Mouse (Mus musculus) hindbrain, embryonic 15.5 days (tissue): ENCODE results near the gene Lsamp. TPM values are rescaled to one million over a fixed set of nuclear protein-coding genes. Genes with fewer than 3 reads are reported as not detected.

ENCODE experiments used
- ATAC-seq: fragments of 200-750 bp; cut with Nextera tagmentation; 2 replicates; pipeline ENCODE4 v1.8.0; 2017; ENCODE audit warnings: low read depth, moderate number of reproducible peaks, moderate TSS enrichment; ENCODE audit not compliant: low FRiP score
- H3K27ac ChIP-seq: fragments of 300-500 bp; sonication (generic); replicated peaks from 2 replicates; pipeline ENCODE4 v1.5.1; 2015; ENCODE audit warnings: mild to moderate bottlenecking, inconsistent platforms
- H3K27me3 ChIP-seq: fragments of 300-500 bp; sonication (generic); 2 replicates; pipeline ENCODE4 v1.6.1; 2015; ENCODE audit warnings: control low read depth, inconsistent platforms
- H3K36me3 ChIP-seq: fragments of 300-500 bp; sonication (generic); 2 replicates; pipeline ENCODE4 v1.6.1; 2015; ENCODE audit warnings: control low read depth, inconsistent platforms
- H3K4me1 ChIP-seq: fragments of 300-500 bp; sonication (generic); replicated peaks from 2 replicates; pipeline ENCODE4 v1.6.1; 2015; ENCODE audit warnings: control low read depth, inconsistent platforms
- H3K4me2 ChIP-seq: fragments of 300-500 bp; sonication (generic); 2 replicates; pipeline ENCODE4 v1.6.1; 2015; ENCODE audit warnings: moderate library complexity, mild to moderate bottlenecking, inconsistent platforms
- H3K4me3 ChIP-seq: fragments of 300-500 bp; sonication (generic); 2 replicates; pipeline ENCODE4 v1.5.1; 2015; ENCODE audit warnings: mild to moderate bottlenecking, inconsistent platforms
- H3K9ac ChIP-seq: fragments of 300-500 bp; sonication (generic); 2 replicates; pipeline ENCODE4 v1.6.1; 2015; ENCODE audit warnings: inconsistent platforms
- H3K9me3 ChIP-seq: fragments of 300-500 bp; sonication (generic); 2 replicates; pipeline ENCODE4 v1.6.1; 2016; ENCODE audit warnings: control low read depth, inconsistent platforms
- WGBS: fragments of 180-500 bp; shearing (Covaris S2); methylation state at CpG from one replicate; pipeline ENCODE4 v1.1.7; 2015; 5-methylcytosine and 5-hydroxymethylcytosine counted together
- polyA plus RNA-seq: library from polyadenylated mRNA; unstranded; fragments of >200 nt; fragmentation: Nextera tagmentation; extraction: Ambion mirVana; gene quantifications from 2 replicates; pipeline ENCODE4 v1.2.1, GENCODE M21; 2015

Gene Lsamp
- polyA plus RNA-seq, 1 experiment from 2014 or later: 89.3 TPM

DNA sequence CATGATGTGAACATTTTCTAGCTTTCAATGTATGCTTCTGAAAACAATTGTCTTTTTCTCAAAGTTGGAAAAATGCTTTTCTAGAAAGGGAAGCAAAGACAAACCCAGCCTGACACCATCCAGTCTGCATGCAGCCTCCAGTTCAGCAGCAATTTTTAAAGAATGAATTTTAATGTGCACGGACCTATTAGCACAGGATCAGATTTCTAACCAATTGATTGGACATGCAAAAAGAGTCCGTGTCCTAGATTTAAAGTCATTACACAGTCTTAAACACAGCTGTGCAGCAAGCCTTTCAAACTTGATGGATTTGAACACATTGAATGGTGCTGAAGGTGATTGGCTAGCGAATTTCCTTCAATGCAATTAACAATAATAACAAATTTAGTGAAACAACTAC, 998.9 kb downstream of the Lsamp start:
- no peak for ATAC-seq
- Histone ChIP-seq H3K4me2 (no peak overlapping the region), H3K4me3 (no peak overlapping the region), H3K9ac (no peak overlapping the region), H3K4me1 (no peaks in the 10 kb centered on the region), H3K36me3 (no peaks in the 10 kb centered on the region), H3K27me3 (no peaks in the 10 kb centered on the region), H3K9me3 (no peaks in the 10 kb centered on the region), H3K27ac (no peak overlapping the region)
- 54% methylated on average over 3 of the region's 3 CpGs for WGBS

DNA sequence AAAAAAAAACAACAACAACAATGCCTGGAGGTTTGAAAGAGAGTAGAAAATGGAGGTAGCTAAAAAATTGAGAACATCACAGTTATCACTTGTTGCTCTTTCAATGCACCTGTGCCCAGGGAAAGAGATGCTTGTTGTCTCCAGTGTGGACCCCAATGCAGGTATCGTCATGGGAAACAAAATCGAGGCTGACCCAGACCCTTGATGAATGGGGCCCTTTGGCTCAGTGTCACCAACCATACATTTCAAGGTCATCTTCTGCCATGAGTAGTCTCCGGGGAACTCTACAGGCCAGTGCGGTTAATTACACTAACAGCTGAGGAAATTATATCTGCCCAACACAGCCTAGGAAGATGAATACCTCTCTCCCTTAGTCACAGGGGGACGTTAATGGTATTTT, 1023.4 kb downstream of the Lsamp start:
- H3K36me3 ChIP-seq: no peaks in the 10 kb centered on the region
- no peak overlapping the region for H3K4me2 ChIP-seq
- H3K9me3 ChIP-seq: no peaks in the 10 kb centered on the region
- H3K4me1 ChIP-seq: no peaks in the 10 kb centered on the region
- ATAC-seq: no peak
- no peak overlapping the region for H3K9ac ChIP-seq
- 66% methylated on average over 5 of the region's 5 CpGs for WGBS
- H3K27ac ChIP-seq: no peak overlapping the region
- H3K27me3 ChIP-seq: no peaks in the 10 kb centered on the region
- H3K4me3 ChIP-seq: no peak overlapping the region

DNA sequence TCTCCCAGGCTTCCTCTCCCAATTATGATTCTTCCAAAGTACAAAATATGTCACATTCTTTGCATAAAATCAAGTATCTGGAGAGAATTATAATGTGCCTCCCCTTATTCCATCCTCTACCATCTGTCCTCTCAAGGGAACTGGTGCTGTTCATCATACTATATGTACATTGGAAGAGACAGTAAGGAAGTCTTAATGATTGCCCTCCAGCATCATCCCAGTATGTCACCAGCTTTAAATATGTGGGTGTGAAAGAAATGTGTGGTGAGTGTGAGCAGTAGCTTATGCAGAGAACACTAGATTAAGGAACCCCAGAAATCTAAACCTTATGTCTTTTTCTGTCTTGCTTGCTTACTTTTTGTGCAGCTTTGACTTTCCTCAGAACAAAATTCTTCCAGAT, 1050.6 kb downstream of the Lsamp start:
- no peak overlapping the region for H3K9ac ChIP-seq
- no peak overlapping the region for H3K4me3 ChIP-seq
- no peaks in the 10 kb centered on the region for H3K9me3 ChIP-seq
- H3K36me3 ChIP-seq: no peaks in the 10 kb centered on the region
- no peak overlapping the region for H3K4me2 ChIP-seq
- H3K4me1 ChIP-seq: no peaks in the 10 kb centered on the region
- no peak overlapping the region for H3K27ac ChIP-seq
- no peaks in the 10 kb centered on the region for H3K27me3 ChIP-seq
- ATAC-seq: no peak

DNA sequence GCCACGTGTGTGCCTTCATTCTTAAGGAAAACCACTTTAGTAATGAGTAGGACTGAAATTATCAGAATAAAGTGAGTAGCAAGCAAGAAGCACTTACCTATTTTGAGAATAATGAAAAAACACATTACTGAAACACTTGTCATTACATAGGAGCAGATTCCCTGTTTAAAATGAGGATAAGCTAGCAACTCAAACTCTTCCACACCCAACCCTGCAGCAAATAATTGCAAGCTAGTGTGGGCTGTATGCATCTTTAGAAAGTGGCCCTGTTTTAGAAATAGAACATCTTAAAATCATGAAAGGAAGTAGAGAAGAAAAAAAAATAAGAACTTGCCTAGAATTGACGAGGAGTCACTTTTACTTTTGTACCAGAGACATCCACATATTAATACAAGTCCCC, 1057.5 kb downstream of the Lsamp start:
- no peak overlapping the region for H3K4me2 ChIP-seq
- H3K27ac ChIP-seq: no peak overlapping the region
- 69% methylated on average over 2 of the region's 2 CpGs for WGBS
- H3K4me3 ChIP-seq: no peak overlapping the region
- no peaks in the 10 kb centered on the region; the same call in 1 of the 2 replicates for H3K4me1 ChIP-seq
- no peaks in the 10 kb centered on the region for H3K27me3 ChIP-seq
- H3K9ac ChIP-seq: no peak overlapping the region
- no peaks in the 10 kb centered on the region for H3K9me3 ChIP-seq
- no peaks in the 10 kb centered on the region for H3K36me3 ChIP-seq
- ATAC-seq: no peak

DNA sequence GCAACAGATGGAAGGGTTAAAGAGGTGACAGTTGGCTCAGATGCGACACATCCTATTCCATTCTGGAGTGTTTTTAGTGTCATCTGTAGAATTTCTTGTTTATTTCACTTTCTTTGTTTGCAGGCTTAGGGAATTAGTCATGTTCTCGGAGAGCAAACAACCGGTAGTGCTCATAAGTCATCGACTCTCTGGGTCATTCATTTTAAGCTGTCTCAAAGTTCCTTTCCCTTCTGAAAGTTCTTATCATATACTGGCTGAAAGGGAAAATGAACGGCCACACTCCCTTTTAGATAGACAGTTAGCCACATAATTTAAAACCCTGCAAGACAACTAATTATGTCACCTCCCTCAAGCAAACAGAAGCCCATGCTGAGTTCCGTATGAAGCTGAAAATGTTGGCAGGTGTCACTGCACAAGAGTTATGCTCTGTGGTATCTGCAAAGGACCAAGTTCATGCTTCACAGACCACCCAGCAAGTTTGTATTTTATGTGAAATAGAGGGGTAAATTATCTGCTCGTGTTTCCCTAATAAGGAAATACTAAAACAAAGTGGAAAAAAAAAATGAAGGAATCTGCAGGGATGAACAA, 1079.2 kb downstream of the Lsamp start:
- H3K4me1 ChIP-seq: no peaks in the 10 kb centered on the region
- H3K9ac ChIP-seq: no peak overlapping the region
- no peak for ATAC-seq
- no peak overlapping the region for H3K4me3 ChIP-seq
- WGBS: 64% methylated on average over 7 of the region's 7 CpGs
- no peaks in the 10 kb centered on the region for H3K9me3 ChIP-seq
- no peaks in the 10 kb centered on the region for H3K27me3 ChIP-seq
- H3K36me3 ChIP-seq: no peaks in the 10 kb centered on the region
- H3K27ac ChIP-seq: no peak overlapping the region
- no peak overlapping the region for H3K4me2 ChIP-seq

DNA sequence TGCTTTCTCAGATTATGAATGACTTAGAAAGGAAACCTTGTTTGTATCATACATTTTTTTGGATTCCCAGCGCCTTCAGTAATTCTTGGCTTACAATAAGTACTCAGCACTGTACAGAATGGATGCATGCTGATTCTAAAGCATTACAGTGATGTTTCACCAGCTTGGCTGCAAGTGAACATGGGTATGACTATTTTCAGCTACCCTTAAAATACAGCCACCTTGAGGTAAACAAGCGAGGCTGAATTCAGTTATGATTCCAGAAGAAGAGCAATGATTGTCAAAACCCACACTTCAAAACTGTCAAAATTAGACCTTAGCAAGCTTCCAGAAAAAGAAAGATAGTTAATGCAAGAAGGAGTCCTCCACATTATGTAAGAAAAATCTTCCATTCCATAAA, 1089.3 kb downstream of the Lsamp start:
- ATAC-seq: no peak
- H3K27ac ChIP-seq: no peak overlapping the region
- H3K27me3 ChIP-seq: no peaks in the 10 kb centered on the region
- H3K4me2 ChIP-seq: no peak overlapping the region
- no peak overlapping the region for H3K4me3 ChIP-seq
- H3K4me1 ChIP-seq: no peaks in the 10 kb centered on the region
- H3K36me3 ChIP-seq: no peaks in the 10 kb centered on the region
- WGBS: 97% methylated on average over 2 of the region's 2 CpGs
- H3K9ac ChIP-seq: no peak overlapping the region
- no peaks in the 10 kb centered on the region for H3K9me3 ChIP-seq

DNA sequence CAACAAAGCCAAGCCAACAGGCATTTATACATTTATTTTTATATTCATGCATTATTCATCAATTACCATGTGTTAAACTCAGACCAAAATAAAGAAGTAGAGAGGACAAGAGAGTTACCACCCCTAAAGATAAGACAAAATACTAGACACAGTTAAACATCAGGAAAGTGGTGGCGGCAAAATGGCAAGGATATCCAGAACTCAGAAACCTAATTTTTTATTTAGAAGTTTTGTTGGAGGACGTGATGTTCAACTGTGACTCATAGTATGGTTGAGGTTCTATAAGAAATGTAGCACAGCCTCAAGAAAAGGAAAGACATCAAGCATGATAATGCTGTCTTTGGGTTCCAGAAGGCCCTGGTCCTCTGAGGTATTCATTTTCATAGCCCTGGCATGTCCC, 1104.5 kb downstream of the Lsamp start:
- no peaks in the 10 kb centered on the region for H3K4me1 ChIP-seq
- H3K4me2 ChIP-seq: no peak overlapping the region
- H3K4me3 ChIP-seq: no peak overlapping the region
- H3K9me3 ChIP-seq: no peaks in the 10 kb centered on the region
- H3K27me3 ChIP-seq: no peaks in the 10 kb centered on the region
- H3K9ac ChIP-seq: no peak overlapping the region
- H3K27ac ChIP-seq: no peak overlapping the region
- WGBS: 90% methylated on average over 2 of the region's 2 CpGs
- ATAC-seq: no peak
- no peaks in the 10 kb centered on the region for H3K36me3 ChIP-seq

DNA sequence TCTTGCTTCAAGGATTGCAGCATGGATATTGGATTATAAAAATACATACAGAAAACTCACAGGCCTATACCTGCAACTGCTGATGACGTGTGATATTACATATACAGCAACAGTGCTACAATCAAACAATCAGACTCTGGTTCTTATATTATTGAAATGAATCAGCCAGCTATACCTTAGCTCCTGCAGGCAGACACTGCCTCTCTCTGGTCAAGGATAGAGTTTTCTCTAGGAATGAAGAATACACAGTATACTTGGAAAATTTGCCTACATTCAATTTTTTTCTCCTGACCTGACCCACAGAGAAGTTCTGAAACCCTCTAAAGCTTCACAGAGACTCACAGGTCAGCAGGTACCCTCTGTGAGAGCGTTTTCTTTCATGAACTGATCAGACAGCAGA, 1105.9 kb downstream of the Lsamp start:
- Histone ChIP-seq H3K4me2 (no peak overlapping the region), H3K36me3 (no peaks in the 10 kb centered on the region), H3K27me3 (no peaks in the 10 kb centered on the region), H3K9ac (no peak overlapping the region), H3K4me3 (no peak overlapping the region), H3K9me3 (no peaks in the 10 kb centered on the region), H3K27ac (no peak overlapping the region), H3K4me1 (no peaks in the 10 kb centered on the region)
- WGBS: 62% methylated on average over 2 of the region's 2 CpGs
- ATAC-seq: no peak

DNA sequence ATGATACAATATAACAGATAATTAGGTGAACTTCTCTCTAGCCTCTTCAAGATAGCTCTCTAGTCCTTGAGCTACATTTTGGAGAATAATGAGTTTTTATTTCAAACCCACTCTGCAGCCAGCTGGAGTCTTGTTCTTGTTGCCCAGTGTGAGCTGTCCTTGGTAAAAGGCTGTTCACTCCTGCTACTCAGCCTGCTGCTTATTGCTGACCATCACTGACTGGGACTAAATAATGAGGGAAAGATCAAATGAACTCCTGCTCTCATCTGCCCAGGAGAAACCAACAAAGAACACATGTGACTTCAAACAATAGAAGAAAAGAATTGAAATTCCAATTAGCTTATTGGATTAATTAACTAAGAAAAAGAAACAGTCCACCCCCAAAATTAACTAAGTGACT, 1107.1 kb downstream of the Lsamp start:
- no peaks in the 10 kb centered on the region for H3K9me3 ChIP-seq
- no peak for ATAC-seq
- H3K4me1 ChIP-seq: no peaks in the 10 kb centered on the region
- no peak overlapping the region for H3K4me2 ChIP-seq
- no peak overlapping the region for H3K27ac ChIP-seq
- no peaks in the 10 kb centered on the region for H3K36me3 ChIP-seq
- no peak overlapping the region for H3K4me3 ChIP-seq
- H3K27me3 ChIP-seq: no peaks in the 10 kb centered on the region
- no peak overlapping the region for H3K9ac ChIP-seq

DNA sequence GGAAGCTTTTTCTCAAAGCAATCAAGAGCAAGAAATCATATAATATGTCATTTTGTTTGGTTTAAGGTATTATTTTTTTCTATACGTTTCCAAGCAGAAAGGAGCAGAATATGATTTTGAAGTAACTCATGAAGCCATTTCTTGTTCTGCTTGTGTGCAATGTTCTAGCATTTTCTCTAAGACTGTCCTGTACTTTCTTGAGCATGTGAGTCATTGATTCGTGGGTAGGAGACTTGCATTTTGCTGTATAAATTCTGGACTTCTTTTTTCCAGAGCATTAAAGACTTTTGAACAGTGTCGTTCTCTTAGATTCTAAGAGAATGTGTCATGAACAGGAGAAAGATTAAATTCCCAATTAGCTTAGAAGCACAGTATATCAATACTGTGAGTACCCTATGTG, 1118.6 kb downstream of the Lsamp start:
- H3K36me3 ChIP-seq: no peaks in the 10 kb centered on the region
- 87% methylated on average over 3 of the region's 3 CpGs for WGBS

DNA sequence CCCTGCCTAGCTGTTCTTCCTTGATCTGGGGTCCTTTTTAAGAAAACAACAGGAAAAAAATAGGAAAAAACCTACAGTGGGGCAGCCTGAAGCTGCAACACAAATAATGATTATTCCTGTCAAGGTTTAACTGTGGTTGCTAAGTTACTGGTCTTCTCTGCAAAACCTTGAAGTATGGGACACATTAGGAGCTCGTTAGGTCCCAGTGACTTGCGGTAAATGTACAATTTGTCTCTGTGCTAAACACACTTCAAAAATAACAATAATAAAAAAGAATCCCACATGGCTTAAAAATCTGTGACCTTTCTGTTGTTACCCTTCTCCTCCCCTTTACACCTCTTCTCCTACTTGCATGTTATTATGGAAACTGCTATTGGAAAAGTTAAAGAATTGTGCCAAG, 1140.2 kb downstream of the Lsamp start:
- WGBS: 47% methylated on average over 2 of the region's 2 CpGs
- H3K9ac ChIP-seq: no peak overlapping the region
- H3K36me3 ChIP-seq: no peaks in the 10 kb centered on the region
- no peaks in the 10 kb centered on the region for H3K9me3 ChIP-seq
- ATAC-seq: no peak
- no peak overlapping the region for H3K4me2 ChIP-seq
- H3K27ac ChIP-seq: no peak overlapping the region
- H3K4me1 ChIP-seq: 0 out of 2 replicates have a peak, but pooled peaks cover 4% of the 10 kb centered on the region
- no peaks in the 10 kb centered on the region for H3K27me3 ChIP-seq
- no peak overlapping the region for H3K4me3 ChIP-seq

More for the DNA sequence above, 1118.6 kb downstream of the Lsamp start:
- H3K4me1 ChIP-seq: no peaks in the 10 kb centered on the region
- no peaks in the 10 kb centered on the region for H3K27me3 ChIP-seq
- no peaks in the 10 kb centered on the region for H3K9me3 ChIP-seq
- no peak overlapping the region for H3K27ac ChIP-seq
- no peak overlapping the region for H3K9ac ChIP-seq
- H3K4me2 ChIP-seq: no peak overlapping the region
- no peak overlapping the region for H3K4me3 ChIP-seq
- no peak for ATAC-seq

DNA sequence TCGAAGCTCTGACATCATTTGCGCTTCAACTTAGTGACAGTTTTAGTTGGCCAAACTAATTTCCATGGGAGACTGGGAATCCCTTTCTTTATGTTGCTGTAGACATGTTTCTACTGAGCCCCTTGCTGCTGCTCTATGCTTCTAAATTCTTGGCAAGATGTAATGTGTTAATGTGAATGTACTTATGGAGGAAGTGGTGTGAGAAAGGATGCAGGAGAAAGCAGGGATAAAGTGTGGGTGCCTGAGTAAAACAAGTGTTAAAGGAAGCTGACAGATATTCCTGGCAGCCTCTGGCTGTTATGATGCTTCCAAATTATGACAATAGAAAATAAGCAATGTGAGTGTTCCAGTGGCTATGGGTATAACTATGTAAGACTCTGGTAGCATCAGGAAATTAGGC, 1140.9 kb downstream of the Lsamp start:
- Histone ChIP-seq H3K9ac (no peak overlapping the region), H3K4me2 (no peak overlapping the region), H3K27ac (no peak overlapping the region), H3K36me3 (no peaks in the 10 kb centered on the region), H3K4me3 (no peak overlapping the region), H3K4me1 (0 out of 2 replicates have a peak, but pooled peaks cover 4% of the 10 kb centered on the region), H3K9me3 (no peaks in the 10 kb centered on the region), H3K27me3 (no peaks in the 10 kb centered on the region)
- WGBS: 85% methylated on average over 2 of the region's 2 CpGs
- no peak for ATAC-seq

DNA sequence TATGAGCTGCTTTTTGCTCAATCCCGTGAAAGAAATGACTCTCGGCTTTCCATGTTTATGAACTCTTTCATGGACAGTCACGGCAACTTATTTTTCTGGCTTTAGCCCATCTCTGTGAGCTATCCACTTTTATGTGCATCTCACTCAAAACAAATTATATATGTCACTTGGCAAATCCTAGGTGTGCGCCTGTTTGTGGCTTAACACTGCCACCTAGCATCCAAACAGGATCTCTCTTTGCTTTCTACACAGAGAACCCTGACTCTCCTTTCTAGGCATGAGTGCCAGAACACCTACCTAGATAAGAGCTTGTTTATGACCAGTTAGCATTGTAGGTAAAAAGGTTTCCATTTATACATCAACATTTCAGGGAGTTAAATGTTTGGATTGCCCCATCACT, 1146.9 kb downstream of the Lsamp start:
- Histone ChIP-seq H3K27me3 (no peaks in the 10 kb centered on the region), H3K4me3 (no peak overlapping the region), H3K36me3 (no peaks in the 10 kb centered on the region), H3K4me1 (no peaks in the 10 kb centered on the region), H3K9ac (no peak overlapping the region), H3K4me2 (no peak overlapping the region), H3K27ac (no peak overlapping the region), H3K9me3 (no peaks in the 10 kb centered on the region)
- WGBS: 64% methylated on average over 4 of the region's 4 CpGs
- ATAC-seq: no peak
